Mouse (Mus musculus): ENCODE data around the gene Ankrd13c. TPM values are rescaled to one million over a fixed set of nuclear protein-coding genes. Genes with fewer than 3 reads are reported as not detected.

Gene Ankrd13c
- polyA plus RNA-seq (2014; fragmentation: Illumina TruSeq; extraction: RNeasy Lipid Tissue Mini Kit (QIAGEN cat#74804); ENCODE audit: low read depth, low replicate concordance), result 41.3 TPM

GRCm38 (mm10) chr3:157946843-157947358 lies at the start of gene Ankrd13c:
Ankrd13c (plus strand) TSS chr3:157947239.

GRCm38 (mm10) chr3:157924692-157925328 lies 22.2 kb upstream of the Ankrd13c start, which contains the start of gene Cth:
Cth (minus strand) TSS chr3:157925077.

GRCm38 (mm10) chr3:158036329-158036988 lies 89.4 kb downstream of the Ankrd13c start, which contains the start of the genes Srsf11 and Lrrc40:
Srsf11 (minus strand) TSS chr3:158036639.
Lrrc40 (plus strand) TSS chr3:158036662.

Other genes starting within 250 kb of the Ankrd13c start
- 701 TPM for gene Cth, start 22.2 kb upstream of the Ankrd13c start, polyA plus RNA-seq (2014; fragmentation: Illumina TruSeq; extraction: RNeasy Lipid Tissue Mini Kit (QIAGEN cat#74804); ENCODE audit: low read depth, low replicate concordance)
- 138 TPM for gene Srsf11, start 89.4 kb downstream of the Ankrd13c start, polyA plus RNA-seq (2014; fragmentation: Illumina TruSeq; extraction: RNeasy Lipid Tissue Mini Kit (QIAGEN cat#74804); ENCODE audit: low read depth, low replicate concordance)
- gene Lrrc40, start 89.4 kb downstream of the Ankrd13c start, polyA plus RNA-seq (2014; fragmentation: Illumina TruSeq; extraction: RNeasy Lipid Tissue Mini Kit (QIAGEN cat#74804); ENCODE audit: low read depth, low replicate concordance), result 26.3 TPM